Comparison of ENCODE assay signal across 7 mouse cellular contexts in genomic region chr8:90348926-90349683, GRCm38 (mm10). TPM values are rescaled to one million over a fixed set of nuclear protein-coding genes. Genes with fewer than 3 reads are reported as not detected.
A peak's percentile ranks its signal among the peaks of the same experiment; 100 is the strongest.
DNase-seq lines count a peak whose midpoint lies in the region; ATAC-seq lines count a peak whose summit lies in the region.

No protein-coding gene starts in this region.

- peak; percentile 21 for DNase-seq in retina, embryonic 14.5 days (ENCODE audit: low spot score)
- DNase-seq in retina, postnatal 1 day = no peak
- DNase-seq in forelimb bud, embryonic 11.5 days (ENCODE audit: low read depth, low spot score) = peak; percentile 25
- peak; percentile 3 for DNase-seq in lung, postnatal 10 days
- DNase-seq in thymus, adult 18-20 months = no peak
- no peak for DNase-seq in left cerebral cortex, postnatal 36 days (ENCODE audit: low spot score in 2 of 2)

- intact Hi-C loops in left cerebral cortex, postnatal 36 days (cut with DNase I) = loop anchor here (5.0 to 10.0 kb wide), 6 partner anchors 106 to 494 kb away; no protein-coding TSS in a partner anchor

- ATAC-seq in erythroblast, adult 5-6 weeks (replicated peaks; ENCODE audit: low FRiP score, poor library complexity, severe bottlenecking) = no peak

RNA-seq across cellular contexts. Expression of gene Tox3, which starts 1.0 kb away (rescaled TPM):
- total RNA-seq in erythroblast, adult 5-6 weeks (2015; ENCODE audit: low replicate concordance) = not detected in 2 replicates
- not detected in 2 replicates for total RNA-seq in erythroblast, adult 5-6 weeks (2017; ENCODE audit: low replicate concordance)
- 10 to 100 TPM; 19.8 to 24.6 TPM for total RNA-seq in left cerebral cortex, postnatal 36 days (2021)

Comparison
In these comparisons a context has a peak if more than half of its experiments do, and no peak if none do; other contexts are left out.
1. DNase-seq: peak in retina, embryonic 14.5 days (single experiment), forelimb bud, embryonic 11.5 days (single experiment) and lung, postnatal 10 days (single experiment); none in retina, postnatal 1 day (single experiment), thymus, adult 18-20 months (0 of 2) and left cerebral cortex, postnatal 36 days (0 of 2).
2. RNA of gene Tox3, which starts 1.0 kb away (total RNA-seq): 19.8 to 24.6 TPM in left cerebral cortex, postnatal 36 days; not detected in erythroblast, adult 5-6 weeks; every median in the first group is over 10 times any median in the second.